Mouse (Mus musculus) embryonic stem cell, embryonic (primary cell): ENCODE measurements around the gene Prkca.

ENCODE experiments used
- CTCF ChIA-PET, 4 experiments: fragments of 300-600 bp in 2 of 4; fragments of 350-600 bp in 2 of 4; sonication (Branson Sonifier 250); formaldehyde crosslinking; loops; one replicate each; lab custom pipeline; 2022; ENCODE audit warnings: inconsistent platforms in 2 of 4; lab: Charles Lee
- POLR2A ChIA-PET, 4 experiments: fragments of 300-600 bp in 2 of 4; fragments of 350-600 bp in 2 of 4; sonication (Branson Sonifier 250); formaldehyde crosslinking; loops; one replicate each; lab custom pipeline; 2022; ENCODE audit warnings: antibody characterized with exemption in 4 of 4, inconsistent platforms in 1 of 4; lab: Charles Lee

Prkca gene

GRCm38 (mm10) chr11:108343789-108344462, at the start of gene Prkca:
Prkca (minus strand) TSS chr11:108343928.
- CTCF ChIA-PET = interaction anchor here in 3 of 4 experiments (0.5 to 1.4 kb wide), 3 partner anchors 361 to 900 kb away, joined by 3 read pairs; no protein-coding TSS in a partner anchor
- POLR2A ChIA-PET = interaction anchor here in 3 of 4 experiments (0.5 to 2.7 kb wide), 15 partner anchors 10 to 1835 kb away, joined by 3 to 8 read pairs (median 3); partner anchors contain the start of gene Cep112 (in 1 of the 3)

GRCm38 (mm10) chr11:108385666-108386024, 41.9 kb upstream of the Prkca start:
- ChIA-PET CTCF (no interaction called here), POLR2A (no interaction called here)

- ChIA-PET CTCF (no interaction called here), POLR2A (no interaction called here)
Observed at GRCm38 (mm10) chr11:108384920-108385665, 41.4 kb upstream of the Prkca start.

- ChIA-PET POLR2A (no interaction called here), CTCF (interaction anchor here in 2 of 4 experiments (0.6 to 1.4 kb wide), 2 partner anchors 367 to 372 kb away, joined by 3 read pairs; no protein-coding TSS in a partner anchor)
Observed at GRCm38 (mm10) chr11:108382664-108383063, 38.9 kb upstream of the Prkca start.

GRCm38 (mm10) chr11:108378363-108378751, 34.6 kb upstream of the Prkca start:
- POLR2A ChIA-PET = interaction anchor here in 1 of 4 experiments (0.7 kb wide), 1 partner anchor 99 kb away, joined by 3 read pairs; no protein-coding TSS in a partner anchor
- CTCF ChIA-PET = interaction anchor here (0.6 to 1.6 kb wide), 11 partner anchors 38 to 601 kb away, joined by 3 to 13 read pairs (median 5); no protein-coding TSS in a partner anchor

- CTCF ChIA-PET = interaction anchor here (0.5 to 1.6 kb wide), 19 partner anchors 15 to 601 kb away, joined by 3 to 13 read pairs (median 3); no protein-coding TSS in a partner anchor
- POLR2A ChIA-PET = interaction anchor here in 1 of 4 experiments (0.7 kb wide), 1 partner anchor 99 kb away, joined by 3 read pairs; no protein-coding TSS in a partner anchor
Observed at GRCm38 (mm10) chr11:108377680-108378362, 34.1 kb upstream of the Prkca start.

GRCm38 (mm10) chr11:108376815-108377214, 33.1 kb upstream of the Prkca start:
- ChIA-PET POLR2A (interaction anchor here in 1 of 4 experiments (0.7 kb wide), 1 partner anchor 255 kb away, joined by 3 read pairs; no protein-coding TSS in a partner anchor), CTCF (interaction anchor here in 2 of 4 experiments (0.6 to 2.5 kb wide), 3 partner anchors 244 to 512 kb away, joined by 3 to 8 read pairs (median 4); no protein-coding TSS in a partner anchor)

GRCm38 (mm10) chr11:108367046-108367445, 23.3 kb upstream of the Prkca start:
- POLR2A ChIA-PET = no interaction called here
- CTCF ChIA-PET = no interaction called here

GRCm38 (mm10) chr11:108365600-108365999, 21.9 kb upstream of the Prkca start:
- CTCF ChIA-PET = interaction anchor here in 1 of 4 experiments (0.5 kb wide), 1 partner anchor 1162 kb away, joined by 3 read pairs; no protein-coding TSS in a partner anchor
- POLR2A ChIA-PET = interaction anchor here in 2 of 4 experiments (0.6 to 2.2 kb wide), 4 partner anchors 9 to 32 kb away, joined by 3 to 8 read pairs (median 6); partner anchors contain the start of gene Prkca (in 1 of the 2)

- POLR2A ChIA-PET = interaction anchor here in 3 of 4 experiments (0.6 to 2.2 kb wide), 6 partner anchors 9 to 31 kb away, joined by 3 to 8 read pairs (median 6); partner anchors contain the start of genes Prkca (in 2 of the 3) and Apoh (in 1 of the 3)
- CTCF ChIA-PET = interaction anchor here in 1 of 4 experiments (0.5 kb wide), 1 partner anchor 1161 kb away, joined by 3 read pairs; no protein-coding TSS in a partner anchor
Observed at GRCm38 (mm10) chr11:108364945-108365589, 21.3 kb upstream of the Prkca start.

- CTCF ChIA-PET = interaction anchor here in 1 of 4 experiments (0.6 kb wide), 1 partner anchor 22 kb away, joined by 6 read pairs; no protein-coding TSS in a partner anchor
- POLR2A ChIA-PET = interaction anchor here in 2 of 4 experiments (1.6 to 2.2 kb wide), 3 partner anchors 10 to 20 kb away, joined by 6 to 8 read pairs (median 7); partner anchors contain the start of genes Prkca (in 2 of the 2) and Apoh (in 1 of the 2)
Observed at GRCm38 (mm10) chr11:108363991-108364390, 20.3 kb upstream of the Prkca start.

GRCm38 (mm10) chr11:108362965-108363364, 19.2 kb upstream of the Prkca start:
- CTCF ChIA-PET = interaction anchor here in 1 of 4 experiments (1.0 kb wide), 1 partner anchor 15 kb away, joined by 3 read pairs; no protein-coding TSS in a partner anchor
- POLR2A ChIA-PET = no interaction called here

- CTCF ChIA-PET = interaction anchor here in 1 of 4 experiments (0.6 kb wide), 1 partner anchor 348 kb away, joined by 6 read pairs; no protein-coding TSS in a partner anchor
- POLR2A ChIA-PET = no interaction called here
Observed at GRCm38 (mm10) chr11:108360983-108361382, 17.3 kb upstream of the Prkca start.

GRCm38 (mm10) chr11:108358911-108359310, 15.2 kb upstream of the Prkca start:
- ChIA-PET POLR2A (interaction anchor here in 1 of 4 experiments (0.9 kb wide), 1 partner anchor 9 kb away, joined by 3 read pairs; no protein-coding TSS in a partner anchor), CTCF (no interaction called here)

GRCm38 (mm10) chr11:108356020-108356419, 12.3 kb upstream of the Prkca start:
- ChIA-PET POLR2A (no interaction called here), CTCF (interaction anchor here in 1 of 4 experiments (0.6 kb wide), 1 partner anchor 490 kb away, joined by 4 read pairs; no protein-coding TSS in a partner anchor)

- POLR2A ChIA-PET = interaction anchor here in 1 of 4 experiments (1.2 kb wide), 1 partner anchor 12 kb away, joined by 3 read pairs; no protein-coding TSS in a partner anchor
Observed at GRCm38 (mm10) chr11:108352842-108353388, 9.2 kb upstream of the Prkca start.

GRCm38 (mm10) chr11:108350799-108351198, 7.1 kb upstream of the Prkca start:
- CTCF ChIA-PET = no interaction called here
- POLR2A ChIA-PET = no interaction called here

More at GRCm38 (mm10) chr11:108352842-108353388, 9.2 kb upstream of the Prkca start:
- CTCF ChIA-PET = no interaction called here
